Mouse (Mus musculus): ENCODE measurements around the gene Iqca.

Iqca gene

GRCm38 (mm10) chr1:90132402-90132801 is 20.8 kb downstream of the Iqca start:
- ATAC-seq (ENCODE audit: low TSS enrichment): no peak

DNA sequence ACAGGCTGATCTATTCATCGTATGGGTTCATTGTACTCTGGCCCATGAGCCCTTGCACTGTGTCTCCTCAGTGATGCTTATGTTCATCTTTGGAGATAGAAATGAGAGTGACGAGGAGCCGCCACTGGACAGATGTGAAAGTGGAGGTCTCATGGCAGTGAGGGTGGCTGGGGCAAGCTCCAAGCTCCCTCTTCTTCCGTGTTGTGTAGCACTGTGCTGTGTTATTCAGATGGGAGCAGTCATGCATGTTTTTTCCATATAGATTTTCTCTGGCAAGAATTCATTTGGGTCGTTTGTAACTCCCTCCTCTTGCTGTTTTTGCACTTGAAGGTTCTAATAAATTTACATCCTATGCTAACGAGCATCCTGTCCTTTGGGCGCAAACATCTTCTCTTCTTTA is 21.2 kb downstream of the Iqca start:
- no peak for ATAC-seq (ENCODE audit: low TSS enrichment)

DNA sequence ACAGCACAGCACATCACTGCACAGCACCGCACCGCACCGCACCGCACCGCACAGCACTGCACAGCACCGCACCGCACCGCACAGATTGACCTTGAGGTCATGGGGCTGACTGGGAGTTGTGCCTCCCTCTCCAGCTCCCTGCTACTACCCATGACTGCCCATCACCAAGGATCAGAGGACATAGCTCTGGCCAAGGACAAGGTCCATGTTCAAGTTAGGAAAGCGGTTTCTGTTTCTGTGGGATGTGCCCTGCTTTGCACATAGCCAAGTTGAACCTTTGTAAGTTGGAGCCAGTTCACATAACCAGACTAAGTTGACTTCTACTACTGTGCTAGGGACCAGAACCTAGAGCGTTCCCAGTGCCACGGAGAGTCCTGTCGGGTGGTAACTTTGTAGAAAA is 28.6 kb downstream of the Iqca start:
- no peak for ATAC-seq (ENCODE audit: low TSS enrichment)

DNA sequence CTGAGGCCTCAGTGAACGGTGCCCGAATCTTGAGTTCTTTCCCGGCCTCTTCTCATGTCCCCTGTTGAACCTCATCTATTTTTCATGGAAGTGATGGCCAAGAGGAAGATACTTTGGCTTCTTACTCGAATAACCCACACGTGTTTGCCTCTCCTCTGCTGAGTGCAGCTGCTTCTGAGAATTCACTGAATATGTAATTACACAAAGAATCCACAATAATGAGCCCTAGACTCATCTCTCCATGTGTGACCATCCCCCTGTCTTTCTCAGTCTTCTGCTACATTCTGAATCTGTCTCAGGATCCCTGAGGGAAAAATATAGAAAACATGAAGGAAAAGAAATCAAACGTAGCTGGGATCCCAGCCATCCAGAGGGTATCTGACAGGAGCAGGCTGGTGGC is 32.5 kb downstream of the Iqca start:
- peak; percentile 64 for ATAC-seq (ENCODE audit: low TSS enrichment)

GRCm38 (mm10) chr1:90119214-90119613 is 34.0 kb downstream of the Iqca start:
- no peak for ATAC-seq (ENCODE audit: low TSS enrichment)

GRCm38 (mm10) chr1:90117207-90117606 is 36.0 kb downstream of the Iqca start:
- no peak for ATAC-seq (ENCODE audit: low TSS enrichment)

- ATAC-seq (ENCODE audit: low TSS enrichment): no peak
Measured at GRCm38 (mm10) chr1:90114586-90114985, 38.6 kb downstream of the Iqca start.

GRCm38 (mm10) chr1:90113655-90114244 is 39.5 kb downstream of the Iqca start:
- ATAC-seq (ENCODE audit: low TSS enrichment): no peak

- ATAC-seq (ENCODE audit: low TSS enrichment): no peak
Measured at GRCm38 (mm10) chr1:90112669-90113068, 40.5 kb downstream of the Iqca start.

GRCm38 (mm10) chr1:90111198-90111839 is 41.9 kb downstream of the Iqca start:
- ATAC-seq (ENCODE audit: low TSS enrichment): no peak

GRCm38 (mm10) chr1:90103896-90104487 is 49.2 kb downstream of the Iqca start:
- no peak for ATAC-seq (ENCODE audit: low TSS enrichment)

DNA sequence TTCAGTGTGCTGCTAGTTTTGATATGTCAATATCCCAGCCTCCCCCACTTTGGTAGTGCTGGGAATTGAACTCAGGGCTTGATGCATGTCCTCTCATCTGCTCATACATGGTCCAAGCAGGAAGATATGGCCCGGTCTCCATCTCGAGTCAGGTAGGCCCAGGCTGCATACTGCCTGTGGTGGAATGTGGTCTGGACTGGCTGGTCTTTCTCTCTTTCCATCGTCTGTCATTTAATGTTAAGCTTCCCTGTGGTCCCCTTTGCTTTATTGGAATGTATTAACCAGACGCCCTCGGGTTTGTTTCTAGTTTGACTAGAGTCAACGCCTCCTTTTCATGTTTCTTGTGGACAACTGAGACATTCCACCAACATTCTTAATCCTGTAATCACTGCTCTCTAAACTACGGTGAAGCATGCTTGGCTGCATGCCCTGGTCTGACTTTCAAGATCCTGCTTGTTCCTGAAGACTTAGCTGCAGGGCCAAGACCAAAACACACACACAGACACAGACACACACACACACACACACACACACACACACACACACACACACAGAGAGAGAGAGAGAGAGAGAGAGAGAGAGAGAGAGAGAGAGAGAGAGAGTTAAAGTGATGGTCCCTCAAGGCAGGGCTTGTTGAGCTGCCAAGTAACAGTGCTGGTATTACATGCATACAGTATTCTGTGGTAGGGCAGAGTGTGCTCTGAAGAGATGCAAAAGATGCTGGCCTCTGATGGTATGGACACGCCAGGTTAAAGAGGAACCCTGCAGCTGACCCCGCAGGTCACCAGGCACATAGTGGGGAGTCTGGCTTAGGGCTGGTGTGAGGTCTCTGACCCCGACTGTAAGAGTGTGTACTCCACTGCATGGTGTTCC is 52.6 kb downstream of the Iqca start:
- ATAC-seq (ENCODE audit: low TSS enrichment): no peak

DNA sequence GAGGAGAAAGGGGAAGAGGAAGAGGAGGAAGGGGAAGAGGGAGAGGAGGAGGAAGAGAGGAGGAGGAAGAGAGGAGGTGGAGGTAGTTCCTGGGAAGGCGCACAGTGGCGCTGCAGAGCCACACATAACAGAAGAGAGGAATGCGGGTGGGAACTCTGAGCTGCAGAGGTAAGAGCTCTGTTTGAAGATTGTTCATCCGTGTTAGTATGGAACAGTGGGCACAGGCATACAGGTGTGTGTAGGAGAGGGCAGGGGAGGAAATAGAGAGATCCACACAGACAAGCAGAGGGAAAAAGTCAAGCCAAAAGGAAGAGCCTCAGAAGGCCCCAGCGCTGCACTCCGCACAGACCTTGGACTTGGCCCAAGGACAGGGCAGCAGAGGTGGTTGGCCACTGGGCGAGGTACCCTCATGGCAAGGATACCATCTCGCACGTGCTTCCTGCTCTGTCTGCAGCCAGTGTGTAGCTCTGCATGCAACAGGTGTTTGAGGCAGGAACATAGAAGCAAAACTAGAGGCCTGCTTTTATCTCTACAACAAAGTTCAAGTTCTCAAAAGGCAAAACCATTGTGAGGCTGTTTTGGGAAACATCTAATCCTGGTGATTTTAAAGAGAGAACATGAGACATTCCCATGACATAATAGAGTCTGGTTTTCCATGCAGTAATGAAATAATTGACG is 60.2 kb downstream of the Iqca start:
- no peak for ATAC-seq (ENCODE audit: low TSS enrichment)

DNA sequence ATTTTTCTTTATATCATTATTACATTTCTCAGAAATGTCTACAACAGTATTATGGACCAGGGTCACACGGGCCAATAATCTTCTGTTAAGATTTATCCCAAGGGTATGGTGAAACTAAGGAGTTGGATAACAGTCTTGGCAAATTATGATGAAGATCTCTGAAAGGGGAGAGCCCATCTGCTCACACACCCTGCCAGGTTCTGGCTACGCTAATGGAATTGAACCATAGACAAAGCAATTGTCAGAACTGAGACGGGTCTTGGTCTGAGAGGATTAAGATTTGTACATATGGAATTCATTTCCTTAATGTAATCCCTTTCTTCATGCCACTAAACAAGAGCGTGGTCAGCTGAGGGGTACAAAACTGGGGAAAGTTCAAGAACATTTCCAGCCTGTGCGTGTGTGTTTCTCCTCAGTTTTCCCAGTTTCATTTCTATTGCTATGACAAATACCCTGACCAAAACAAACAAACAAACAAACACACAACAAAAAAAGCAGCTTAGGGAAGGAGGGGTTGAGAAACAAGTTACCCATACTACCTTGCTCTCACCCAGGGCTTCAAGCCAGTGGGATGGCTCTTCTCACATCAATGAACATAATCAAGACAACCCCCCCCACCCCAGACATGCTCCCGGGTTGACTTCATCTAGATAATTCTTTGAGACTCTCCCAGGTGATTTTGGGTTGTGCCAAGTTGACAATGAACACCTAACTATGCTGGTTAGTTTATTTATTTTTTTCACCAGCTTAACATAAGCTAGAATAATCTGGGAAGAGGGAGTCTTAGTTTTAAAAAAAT is 64.8 kb downstream of the Iqca start:
- ATAC-seq (ENCODE audit: low TSS enrichment): no peak

DNA sequence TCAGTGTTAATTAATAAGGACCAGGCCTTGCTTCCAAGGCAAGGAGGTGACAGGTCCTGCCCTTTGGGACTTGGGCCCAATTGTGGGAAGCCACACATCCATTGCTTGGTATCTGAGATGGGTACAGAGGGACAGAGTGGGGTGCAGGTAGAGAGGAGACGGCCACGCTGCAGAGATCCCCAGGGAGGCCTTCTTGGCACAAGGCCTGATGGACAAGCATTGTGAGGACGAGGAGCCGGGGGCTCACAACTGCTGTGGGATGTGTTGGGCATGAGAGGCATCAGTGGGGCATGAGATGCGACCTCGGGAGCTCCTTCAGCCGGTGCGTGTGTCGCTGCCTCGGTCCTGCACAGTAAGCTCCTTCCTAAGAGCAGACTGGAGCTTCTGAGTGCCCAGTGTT is 66.7 kb downstream of the Iqca start:
- ATAC-seq (ENCODE audit: low TSS enrichment): no peak

DNA sequence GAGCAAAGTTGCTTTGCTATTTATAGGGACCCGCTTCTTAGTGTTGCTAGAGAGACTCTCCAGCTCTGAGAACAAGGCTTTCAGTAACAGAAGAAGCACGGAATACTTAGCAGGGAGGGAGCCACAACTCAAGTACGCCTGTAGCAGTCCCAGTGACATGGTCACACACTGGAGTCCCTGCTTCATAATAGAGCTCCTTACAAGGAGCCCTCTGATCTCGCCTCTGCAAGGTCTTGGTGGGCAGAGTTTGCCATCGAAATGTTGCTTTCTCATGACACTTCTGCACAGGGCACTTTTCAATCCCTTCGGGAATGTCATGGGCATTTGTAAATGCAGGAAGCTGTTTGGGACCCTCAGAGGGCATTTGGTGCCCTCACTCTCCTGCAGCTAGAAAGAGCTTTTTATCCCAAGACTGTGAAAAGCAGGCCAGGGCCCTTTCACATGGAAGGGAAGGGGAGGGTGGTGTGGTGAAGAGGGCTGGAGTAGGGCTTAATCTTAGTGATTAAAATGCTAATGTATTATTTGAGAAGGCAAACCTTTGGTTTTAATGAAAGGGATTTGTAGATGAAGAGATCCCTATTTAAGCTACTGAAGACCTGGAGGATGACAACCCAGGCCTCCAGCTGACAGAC is 67.6 kb downstream of the Iqca start:
- ATAC-seq (ENCODE audit: low TSS enrichment): no peak

DNA sequence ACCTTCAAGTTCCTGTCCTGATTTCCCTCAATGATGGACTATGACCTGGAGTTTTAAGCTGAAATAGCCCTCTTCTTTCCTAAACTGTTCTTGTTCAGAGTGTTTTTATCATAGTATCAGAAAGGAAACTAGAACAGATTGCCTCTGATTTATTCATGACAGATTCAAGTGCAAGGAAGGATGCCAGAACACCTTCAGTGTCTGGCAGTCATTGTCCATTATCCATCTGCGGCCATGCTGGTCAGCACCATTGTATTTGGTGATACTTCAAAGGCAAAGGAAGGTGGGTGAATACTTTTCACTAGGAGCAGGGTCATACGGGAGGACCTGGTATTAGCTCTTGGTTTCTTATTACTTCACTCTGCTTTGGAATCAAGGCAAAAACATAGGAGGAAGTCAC is 76.9 kb downstream of the Iqca start:
- ATAC-seq (ENCODE audit: low TSS enrichment): no peak

DNA sequence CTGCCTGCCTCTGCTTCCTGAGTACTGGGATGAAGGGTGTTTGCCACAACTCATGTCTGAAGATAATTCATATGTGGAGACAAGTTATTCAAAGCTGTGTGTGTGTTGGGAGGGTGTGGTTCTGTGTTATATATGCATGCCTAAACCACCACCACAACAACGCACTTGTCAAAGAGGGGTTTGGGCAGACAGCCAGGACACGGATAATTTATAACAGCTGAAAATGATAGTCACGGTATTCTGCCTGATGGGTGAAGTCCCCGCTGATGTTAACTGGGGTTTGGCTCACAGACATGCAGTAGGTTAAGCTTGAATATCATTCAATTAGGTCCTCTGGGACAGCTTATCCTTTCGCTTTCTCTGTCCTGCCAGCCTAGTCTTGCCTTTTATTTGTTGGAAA is 78.4 kb downstream of the Iqca start:
- ATAC-seq (ENCODE audit: low TSS enrichment): no peak

DNA sequence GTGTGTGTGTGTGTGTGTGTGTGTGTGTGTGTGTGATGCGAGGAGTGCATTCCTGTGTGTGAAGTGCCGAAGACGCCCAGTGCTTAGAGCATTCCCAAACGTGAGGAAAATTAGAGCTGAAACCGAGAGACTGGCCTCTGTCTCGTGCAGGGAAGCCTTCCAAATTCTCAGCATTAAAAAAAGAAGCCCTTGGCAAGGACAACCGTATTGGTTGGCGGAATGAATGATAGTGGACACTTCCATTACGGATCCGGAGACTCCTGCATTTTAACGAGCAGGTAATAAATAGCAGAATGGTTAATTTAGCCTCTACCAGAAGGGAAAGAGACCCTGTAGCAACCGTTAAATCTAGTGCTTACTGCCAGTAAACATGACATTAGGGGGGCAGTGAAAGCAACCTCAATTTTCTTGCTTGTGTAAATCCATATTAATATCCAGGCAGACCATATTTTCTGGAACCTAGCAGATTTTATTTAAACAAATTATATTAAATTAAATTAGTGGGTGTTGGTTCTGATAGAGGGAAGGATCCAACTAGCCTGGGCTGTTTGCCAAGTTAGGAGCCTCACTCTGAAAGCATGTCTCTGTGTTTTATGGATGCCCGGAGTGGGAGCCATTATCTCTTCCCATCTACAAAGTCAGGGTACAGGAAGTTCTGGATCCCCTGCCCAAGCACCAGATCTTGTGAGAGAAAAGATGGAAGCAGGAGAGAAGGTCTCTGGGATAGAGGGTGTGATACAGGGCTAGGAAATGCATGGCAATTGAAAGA is 81.2 kb downstream of the Iqca start:
- ATAC-seq (ENCODE audit: low TSS enrichment): no peak

GRCm38 (mm10) chr1:90060599-90060998 is 92.6 kb downstream of the Iqca start:
- peak; percentile 76; the same call in 1 of the 2 replicates for ATAC-seq (ENCODE audit: low TSS enrichment)

Data from frontal cortex, adult (tissue).